Mouse (Mus musculus) cerebellum, adult (tissue): Measurements from ENCODE around the gene Ccdc6.
A peak's percentile ranks its signal among the peaks of the same experiment; 100 is the strongest.

Experiments
- ATAC-seq: cut with Nextera tagmentation; 2 replicates; pipeline ENCODE4 v1.9.2; 2017; ENCODE audit warnings: mild to moderate bottlenecking, moderate library complexity, mixed read lengths; ENCODE audit not compliant: insufficient number of reproducible peaks, low FRiP score, low TSS enrichment

Gene Ccdc6

GRCm38 (mm10) chr10:70096366-70097188 is at the start of gene Ccdc6:
Gene Ccdc6, plus strand, starts transcription at chr10:70097121.
- peak; percentile 82 for ATAC-seq

- ATAC-seq: no peak
Measured at GRCm38 (mm10) chr10:70049771-70050170, 47.1 kb upstream of the Ccdc6 start.

- no peak for ATAC-seq
Measured at GRCm38 (mm10) chr10:70055291-70055690, 41.6 kb upstream of the Ccdc6 start.

DNA sequence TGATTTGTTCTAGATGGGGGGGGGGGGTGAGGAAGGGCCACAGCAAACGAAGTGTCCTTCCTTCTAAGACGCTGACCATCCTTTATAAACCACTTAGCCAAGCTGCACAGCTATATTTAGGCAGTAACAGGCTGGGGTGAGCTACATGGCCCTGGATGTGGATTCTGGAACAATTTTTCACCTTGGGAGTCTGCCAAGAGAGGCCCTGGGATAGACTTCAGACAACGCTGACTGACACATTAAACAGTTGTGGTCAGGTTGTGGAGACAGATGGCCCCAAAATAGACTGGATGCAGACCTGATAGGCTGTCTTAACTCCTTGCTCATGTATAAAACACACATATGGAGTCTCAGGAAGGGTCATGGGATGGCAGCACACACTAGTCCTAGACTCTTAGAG is 39.9 kb upstream of the Ccdc6 start:
- no peak for ATAC-seq

- no peak for ATAC-seq
Measured at GRCm38 (mm10) chr10:70060021-70060688, 36.8 kb upstream of the Ccdc6 start.

DNA sequence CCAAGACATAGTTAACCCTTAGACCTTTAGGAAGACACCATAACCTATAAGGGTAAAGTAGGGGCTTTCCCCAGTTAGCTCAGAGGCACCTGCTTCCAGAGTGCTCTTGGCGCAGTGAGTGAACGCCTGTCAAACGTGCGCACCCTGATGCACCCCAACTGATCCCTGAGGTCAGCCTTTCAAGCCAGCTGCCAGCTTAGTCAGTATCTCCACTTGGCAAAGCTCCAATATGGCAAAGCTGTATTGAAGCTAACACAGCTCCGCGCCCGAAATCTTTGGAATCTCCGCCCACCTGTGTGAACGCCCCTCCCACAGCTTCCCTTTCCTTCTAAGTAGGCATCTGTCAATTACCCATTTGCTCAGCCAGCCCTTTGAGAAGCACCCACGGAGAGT is 36.2 kb upstream of the Ccdc6 start:
- ATAC-seq: no peak

- no peak for ATAC-seq
Measured at GRCm38 (mm10) chr10:70063881-70064555, 32.9 kb upstream of the Ccdc6 start.

- ATAC-seq: no peak
Measured at GRCm38 (mm10) chr10:70065191-70065590, 31.7 kb upstream of the Ccdc6 start.

DNA sequence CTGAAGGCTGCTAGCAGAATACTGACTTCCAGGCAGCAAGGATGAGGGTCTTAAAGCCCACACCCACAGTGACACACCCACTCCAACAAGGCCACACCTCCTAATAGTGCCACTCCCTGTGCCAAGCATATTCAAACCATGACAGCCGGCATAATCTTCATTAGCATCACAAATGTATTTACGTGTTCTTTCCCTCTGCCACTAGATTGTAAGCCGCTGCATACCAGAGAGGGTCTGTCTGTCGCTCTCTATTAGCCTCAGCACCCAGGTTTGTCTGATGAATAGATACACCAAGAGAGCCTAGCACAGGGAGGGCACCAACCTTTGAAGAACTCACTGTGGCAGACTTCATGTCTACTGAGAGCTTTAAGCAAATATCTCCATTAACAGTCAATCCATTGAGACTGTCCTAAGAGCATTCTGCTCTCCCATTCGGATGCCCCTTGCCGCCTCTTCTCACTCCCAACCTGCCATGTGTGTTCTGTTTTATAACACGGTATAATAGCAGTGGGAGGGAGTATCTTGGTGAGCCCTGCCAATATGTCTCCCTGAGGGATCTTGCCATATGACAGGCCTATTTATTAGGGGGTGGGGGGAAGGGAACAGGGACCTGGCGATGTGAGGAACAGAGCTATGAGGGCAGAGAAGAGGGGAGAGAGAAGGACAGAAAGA is 30.3 kb upstream of the Ccdc6 start:
- ATAC-seq: no peak

DNA sequence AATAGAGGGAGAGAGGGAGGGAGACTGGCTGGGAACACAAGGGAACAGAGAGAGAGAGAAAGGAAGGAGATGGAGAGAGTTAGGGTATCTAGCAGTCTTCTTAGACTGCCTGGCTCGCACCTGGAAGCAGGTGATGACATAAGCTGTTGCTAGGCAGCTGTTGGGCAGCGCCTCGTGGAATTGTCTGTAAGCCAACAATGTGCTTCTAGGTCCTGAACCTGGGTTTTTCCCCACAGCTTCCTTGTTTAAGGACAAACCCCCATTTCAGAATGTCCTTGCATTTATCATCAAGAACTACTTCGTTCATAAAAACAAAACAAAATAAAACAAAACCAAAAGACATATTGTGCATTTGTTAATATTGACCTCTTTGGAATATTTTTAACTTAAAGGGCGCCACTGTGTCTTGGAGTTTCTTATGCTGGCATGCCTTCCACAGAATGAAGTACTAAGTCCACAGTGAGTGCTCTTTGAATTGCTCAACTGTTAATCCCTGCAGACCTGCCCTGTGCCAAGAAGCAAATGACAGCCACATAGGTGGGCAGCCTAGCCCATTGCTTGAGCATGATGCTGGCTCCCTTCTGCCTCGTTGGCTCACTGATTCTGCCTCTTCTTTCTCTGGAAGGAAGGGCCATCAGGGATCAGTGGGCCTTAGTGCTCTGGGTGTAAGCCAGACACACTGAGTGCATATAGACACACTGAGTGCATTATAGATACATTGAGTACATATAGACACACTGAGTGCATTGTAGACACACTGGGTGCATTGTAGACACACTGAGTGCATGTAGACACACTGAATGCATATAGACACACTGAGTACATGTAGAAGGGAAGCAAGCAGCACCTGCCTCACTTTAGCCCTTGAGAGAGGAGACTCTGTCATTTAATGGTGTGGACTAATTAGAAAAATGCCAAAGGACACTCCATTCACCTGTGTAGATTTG is 29.5 kb upstream of the Ccdc6 start:
- no peak for ATAC-seq

GRCm38 (mm10) chr10:70069321-70069720 is 27.6 kb upstream of the Ccdc6 start:
- ATAC-seq: no peak

DNA sequence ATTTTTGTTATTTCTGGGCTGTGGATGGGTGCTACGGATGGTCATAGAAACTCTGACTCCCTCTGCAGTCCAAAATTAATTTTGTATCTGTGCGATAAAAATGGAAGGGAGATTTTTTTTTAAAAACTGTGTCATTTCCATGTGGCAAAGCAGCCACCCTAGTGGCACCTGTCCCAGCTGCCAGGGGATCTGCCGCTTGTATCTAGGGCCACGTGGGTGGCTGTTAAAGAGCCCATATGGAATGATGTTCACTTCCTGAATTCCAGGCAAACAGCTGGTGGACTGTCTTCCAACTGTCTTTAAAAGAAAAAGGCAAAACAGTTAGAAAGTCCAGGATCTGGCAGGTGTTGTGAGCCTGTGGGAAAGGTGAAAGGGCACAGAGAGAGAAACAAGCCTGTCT is 25.6 kb upstream of the Ccdc6 start:
- ATAC-seq: no peak

GRCm38 (mm10) chr10:70077452-70077851 is 19.5 kb upstream of the Ccdc6 start:
- ATAC-seq: no peak

DNA sequence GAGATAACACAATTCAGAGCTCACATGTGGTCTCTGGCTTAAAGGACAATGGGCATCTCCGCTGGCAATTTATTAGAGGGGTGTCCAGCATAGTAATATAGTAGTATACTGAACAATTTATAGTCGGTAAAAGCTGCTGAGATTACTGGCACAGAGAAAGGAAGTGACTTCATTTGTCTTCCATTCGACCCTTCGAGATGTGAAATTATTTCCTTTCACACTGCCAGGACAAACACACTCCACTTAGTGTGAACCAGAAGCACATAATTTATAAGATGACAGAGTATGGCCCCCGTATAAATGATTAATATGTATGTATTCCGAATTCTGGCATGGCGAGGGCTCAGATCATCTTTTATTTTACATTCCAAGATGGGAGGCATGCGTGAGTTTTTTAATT is 16.0 kb upstream of the Ccdc6 start:
- ATAC-seq: no peak

DNA sequence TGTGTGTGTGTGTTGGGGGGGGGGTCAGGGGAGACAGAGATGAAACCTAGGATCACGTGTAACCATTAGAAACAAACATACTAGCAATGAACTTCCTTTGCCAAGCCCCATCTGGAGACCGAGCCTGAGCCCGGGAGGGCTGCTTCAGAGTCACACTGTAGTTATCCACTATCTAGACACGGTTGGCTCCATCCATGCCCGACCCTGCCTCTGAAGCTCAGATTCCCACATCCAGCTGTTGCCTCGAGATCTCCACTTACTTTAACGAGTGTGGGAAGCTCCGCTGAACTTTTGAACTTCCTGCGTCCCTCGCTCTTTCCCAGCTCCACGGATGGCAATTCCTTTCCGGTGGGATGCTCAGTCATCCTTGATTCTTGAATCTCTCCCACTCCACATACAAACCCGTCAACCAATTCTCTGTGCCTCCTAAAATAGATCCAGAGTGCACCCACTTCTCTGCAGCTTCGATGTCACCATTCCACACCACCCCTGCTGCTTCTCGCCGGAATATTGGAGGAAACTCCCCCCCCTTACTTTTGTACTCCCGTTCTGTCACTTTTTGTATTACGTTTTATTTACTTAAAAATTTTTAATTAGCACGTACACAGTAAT is 15.3 kb upstream of the Ccdc6 start:
- ATAC-seq: no peak

DNA sequence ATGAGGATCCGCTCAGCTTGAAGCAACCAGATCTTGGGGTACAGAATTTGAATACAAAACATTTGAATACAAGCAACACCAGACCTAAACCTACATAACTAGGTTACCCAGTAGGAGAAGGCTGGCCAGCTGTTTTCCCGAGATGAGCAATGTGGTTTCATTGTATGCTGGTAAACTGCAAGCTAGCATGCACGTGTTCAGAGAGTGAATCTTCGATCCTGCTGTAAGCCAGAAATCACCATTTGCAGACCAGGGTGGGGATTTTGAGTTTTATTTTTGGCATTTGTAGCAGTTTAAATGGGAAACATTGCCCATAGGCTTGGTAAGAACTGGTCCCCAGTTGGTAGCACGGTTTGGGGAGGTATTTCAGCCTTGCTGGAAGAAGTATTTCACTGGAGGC is 13.7 kb upstream of the Ccdc6 start:
- no peak for ATAC-seq

DNA sequence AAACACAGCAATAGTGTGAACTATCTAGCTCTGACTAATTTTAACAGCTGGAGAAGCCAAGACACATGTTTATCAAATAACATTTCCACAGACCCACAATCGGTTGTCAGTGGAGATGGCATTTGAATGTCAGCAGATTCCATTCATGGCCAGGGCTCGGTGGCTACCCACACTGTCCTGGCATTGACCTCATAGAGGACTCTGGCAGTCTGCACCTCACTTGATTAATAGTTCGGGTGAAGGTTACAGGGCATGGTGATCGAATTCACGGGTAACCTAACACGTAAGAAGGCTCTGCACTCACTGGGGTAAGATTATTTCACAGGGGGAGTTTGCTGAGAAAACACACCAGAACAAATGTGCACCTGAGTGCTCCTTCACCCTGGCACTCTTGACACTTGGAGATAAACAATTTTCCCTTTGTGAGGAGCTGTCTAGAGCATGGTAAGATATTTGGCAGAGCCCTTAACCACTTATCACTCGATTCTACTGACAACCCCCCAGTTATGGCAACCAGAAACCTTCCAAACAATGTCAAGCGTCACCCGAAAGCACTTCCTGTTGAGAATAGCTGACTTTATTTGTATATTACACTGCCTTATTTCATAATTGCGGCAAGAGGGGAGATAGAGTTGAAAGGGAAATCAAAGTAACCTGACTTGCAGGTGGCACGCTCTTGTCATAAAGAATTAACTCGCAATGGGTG is 11.5 kb upstream of the Ccdc6 start:
- no peak for ATAC-seq

GRCm38 (mm10) chr10:70088788-70089187 is 8.1 kb upstream of the Ccdc6 start:
- ATAC-seq: no peak
